Mouse (Mus musculus): ENCODE measurements around the gene Olfr1294. TPM values are rescaled to one million over a fixed set of nuclear protein-coding genes. Genes with fewer than 3 reads are reported as not detected.

Olfr1294 gene
- not detected for total RNA-seq (2021)
- long read RNA-seq, experiment 1: 0 reads
- long read RNA-seq, experiment 2: 0 reads

DNA sequence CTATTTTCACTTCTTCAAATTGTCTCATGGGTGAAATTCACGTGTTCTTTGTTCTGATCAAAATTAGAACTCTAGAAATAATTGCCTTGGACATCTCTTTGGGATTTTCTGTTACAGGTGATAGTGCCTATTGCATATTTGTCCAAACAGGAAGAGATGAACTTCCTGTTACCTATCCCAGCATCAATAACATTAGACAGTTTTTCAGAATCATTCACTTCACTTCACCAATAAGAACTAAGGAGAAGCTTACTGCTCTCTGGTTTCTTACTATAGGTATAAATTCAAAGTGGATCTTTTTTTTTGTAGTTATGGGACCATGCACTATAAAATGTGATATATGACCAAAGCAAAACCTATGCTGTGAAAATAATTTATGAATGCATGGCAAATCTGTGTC is at the start of gene Olfr1294:
TSS of gene Olfr1294 (minus strand) at position 101 of the 400 bp plus-strand sequence.
- Histone ChIP-seq H3K4me3 (no peak within 1 kb of the TSS), H3K27ac (no peak within 1 kb of the TSS)
- intact Hi-C loops (cut with DNase I): no loop called here
- no peak for TF ChIP-seq CTCF (IDR thresholded peaks at IDR 0.05)
- no peak for DNase-seq (ENCODE audit: extremely low spot score in 1 of 2, low spot score in 2 of 2)

DNA sequence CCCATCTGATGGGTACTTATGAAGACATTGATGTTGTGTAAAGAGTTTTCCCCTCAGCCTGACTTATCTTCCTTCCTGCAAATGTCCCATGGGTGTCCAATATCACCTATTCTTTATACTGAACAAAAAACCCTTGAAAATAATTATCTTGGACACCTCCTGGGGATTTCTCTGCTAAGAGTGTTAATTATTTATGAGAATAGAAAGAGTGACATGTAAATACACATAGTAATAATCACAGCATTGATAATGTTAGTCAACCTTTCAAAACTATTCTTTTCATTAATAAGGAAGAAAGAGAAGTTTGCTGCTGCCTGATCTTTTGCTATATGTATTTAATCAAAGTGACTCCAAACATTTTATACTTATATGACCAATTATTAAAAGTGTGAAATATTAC is 29.5 kb upstream of the Olfr1294 start, which contains the start of gene Olfr1295:
TSS of gene Olfr1295 (minus strand) at position 101 of the 400 bp plus-strand sequence.
- no peak for TF ChIP-seq CTCF (IDR thresholded peaks at IDR 0.05)
- no peak within 1 kb of the TSS for H3K4me3 ChIP-seq
- no peak for DNase-seq (ENCODE audit: extremely low spot score in 1 of 2, low spot score in 2 of 2)
- H3K27ac ChIP-seq: no peak within 1 kb of the TSS
- intact Hi-C loops (cut with DNase I): no loop called here

DNA sequence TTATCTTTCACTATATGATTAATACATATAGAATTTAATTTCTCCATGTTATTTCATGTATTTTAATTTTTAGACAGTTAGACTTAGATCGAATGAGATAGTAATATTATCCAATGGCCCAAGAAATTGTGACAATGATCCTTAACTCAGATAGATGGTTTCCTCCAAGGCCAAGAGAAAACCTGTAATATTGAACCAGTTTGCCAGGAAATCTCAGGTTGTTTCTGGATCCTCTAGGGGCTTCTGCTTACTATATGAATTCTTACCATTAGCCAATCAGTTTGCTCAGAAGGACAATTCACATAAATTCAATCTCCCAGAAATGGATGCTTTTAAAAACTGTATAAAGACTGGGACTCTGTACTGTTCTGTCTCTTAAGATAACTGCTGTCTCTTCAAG is 15.2 kb downstream of the Olfr1294 start, which contains the start of gene Olfr1293-ps:
TSS of gene Olfr1293-ps (plus strand) at position 301 of the 400 bp plus-strand sequence.
- DNase-seq (ENCODE audit: extremely low spot score in 1 of 2, low spot score in 2 of 2): no peak
- no peak for TF ChIP-seq CTCF (IDR thresholded peaks at IDR 0.05)
- intact Hi-C loops (cut with DNase I): no loop called here
- H3K27ac ChIP-seq: no peak within 1 kb of the TSS
- H3K4me3 ChIP-seq: no peak within 1 kb of the TSS

DNA sequence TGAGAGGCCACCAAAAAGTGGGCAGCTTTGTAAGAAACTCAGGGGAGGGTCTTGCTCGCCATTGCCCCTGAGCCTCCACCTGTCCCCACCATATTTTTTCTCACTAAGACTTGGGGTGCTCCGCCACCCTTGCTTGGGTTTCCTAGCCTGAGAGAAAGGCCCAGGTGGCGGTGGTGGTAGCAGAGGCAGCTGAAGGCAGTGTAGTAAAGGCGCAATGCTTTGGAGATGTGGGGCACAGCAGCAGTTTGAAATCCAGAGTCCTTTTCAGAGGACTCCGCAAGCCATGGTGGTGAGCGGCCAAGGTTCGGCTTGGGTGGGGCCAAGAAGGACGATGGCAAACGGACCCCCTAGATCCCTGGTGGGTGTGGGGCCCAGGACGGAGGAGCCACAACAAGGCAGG is 22.6 kb downstream of the Olfr1294 start:
- no peak for DNase-seq (ENCODE audit: extremely low spot score in 1 of 2, low spot score in 2 of 2)
- H3K4me3 ChIP-seq: no peak overlapping the region
- no peak overlapping the region for H3K27ac ChIP-seq
- TF ChIP-seq CTCF (IDR thresholded peaks at IDR 0.05): no peak
- intact Hi-C loops (cut with DNase I): no loop called here

DNA sequence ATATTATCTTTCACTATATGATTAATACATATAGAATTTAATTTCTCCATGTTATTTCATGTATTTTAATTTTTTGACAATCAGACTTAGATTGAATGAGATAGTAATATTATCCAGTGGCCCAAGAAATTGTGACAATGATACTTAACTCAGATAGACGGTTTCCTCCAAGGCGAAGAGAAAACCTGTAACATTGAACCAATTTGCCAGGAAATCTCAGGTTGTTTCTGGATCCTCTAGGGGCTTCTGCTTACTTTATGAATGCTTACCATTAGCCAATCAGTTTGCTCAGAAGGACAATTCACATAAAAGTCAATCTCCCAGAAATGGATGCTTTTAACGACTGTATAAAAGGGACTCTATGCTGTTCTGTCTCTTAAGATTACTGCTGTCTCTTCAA is 43.2 kb downstream of the Olfr1294 start, which contains the start of gene Olfr1291-ps1:
TSS of gene Olfr1291-ps1 (plus strand) at position 301 of the 400 bp plus-strand sequence.
- Histone ChIP-seq H3K4me3 (no peak within 1 kb of the TSS), H3K27ac (no peak within 1 kb of the TSS)
- intact Hi-C loops (cut with DNase I): no loop called here
- no peak for TF ChIP-seq CTCF (IDR thresholded peaks at IDR 0.05)
- no peak for DNase-seq (ENCODE audit: extremely low spot score in 1 of 2, low spot score in 2 of 2)

DNA sequence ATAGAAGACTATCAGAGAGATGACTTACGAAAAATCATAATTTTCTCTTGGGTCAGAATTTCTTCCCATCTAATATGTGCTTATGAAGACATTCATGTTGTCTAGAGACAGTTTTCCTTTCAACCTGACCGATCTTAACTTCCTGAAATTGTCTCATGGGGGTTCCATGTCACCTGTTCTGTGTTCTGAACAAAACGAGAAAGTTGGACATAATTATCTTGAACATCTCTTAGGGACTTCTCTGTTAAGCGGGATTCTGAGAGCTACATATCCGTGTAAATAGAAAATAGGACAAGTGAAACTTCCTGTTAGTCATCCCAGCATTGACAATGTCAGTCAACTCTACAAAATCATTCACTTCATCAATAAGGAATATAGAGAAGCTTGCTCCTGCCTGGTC is 46.4 kb downstream of the Olfr1294 start, which contains the start of gene Olfr1290:
TSS of gene Olfr1290 (minus strand) at position 101 of the 400 bp plus-strand sequence.
- intact Hi-C loops (cut with DNase I): no loop called here
- Histone ChIP-seq H3K27ac (no peak within 1 kb of the TSS), H3K4me3 (no peak within 1 kb of the TSS)
- no peak for DNase-seq (ENCODE audit: extremely low spot score in 1 of 2, low spot score in 2 of 2)
- no peak for TF ChIP-seq CTCF (IDR thresholded peaks at IDR 0.05)

Other genes with a start within 250 kb of the Olfr1294 start
- not detected for gene Olfr1279, start 239.7 kb downstream of the Olfr1294 start, total RNA-seq (2021)
- gene Olfr1280, start 226.3 kb downstream of the Olfr1294 start, total RNA-seq (2021): not detected
- gene Olfr1281, start 213.8 kb downstream of the Olfr1294 start, total RNA-seq (2021): not detected
- gene Olfr1282, start 204.2 kb downstream of the Olfr1294 start, total RNA-seq (2021): not detected
- not detected for gene Olfr1283, start 173.5 kb downstream of the Olfr1294 start, total RNA-seq (2021)
- gene Olfr1284, start 164.8 kb downstream of the Olfr1294 start, total RNA-seq (2021): not detected
- not detected for gene Olfr1286, start 117.2 kb downstream of the Olfr1294 start, total RNA-seq (2021)
- not detected for gene Olfr1287, start 91.1 kb downstream of the Olfr1294 start, total RNA-seq (2021)
- gene Olfr1288, start 66.2 kb downstream of the Olfr1294 start, total RNA-seq (2021): not detected
- not detected for gene Olfr1289, start 59.5 kb downstream of the Olfr1294 start, total RNA-seq (2021)
- not detected for gene Olfr1290, start 46.5 kb downstream of the Olfr1294 start, total RNA-seq (2021)
- not detected for gene Olfr1291-ps1, start 43.1 kb downstream of the Olfr1294 start, total RNA-seq (2021)
- gene Olfr1293-ps, start 15.1 kb downstream of the Olfr1294 start, total RNA-seq (2021): not detected
- not detected for gene Olfr1295, start 29.4 kb upstream of the Olfr1294 start, total RNA-seq (2021)
- not detected for gene Olfr1297, start 86.2 kb upstream of the Olfr1294 start, total RNA-seq (2021)
- not detected for gene Olfr1298, start 108.9 kb upstream of the Olfr1294 start, total RNA-seq (2021)
- not detected for gene Olfr1299, start 121.1 kb upstream of the Olfr1294 start, total RNA-seq (2021)
- not detected for gene Olfr1301, start 210.7 kb upstream of the Olfr1294 start, total RNA-seq (2021)
- not detected for gene Olfr1302, start 237.1 kb upstream of the Olfr1294 start, total RNA-seq (2021)